Mouse (Mus musculus): Measurements from ENCODE around the gene Rnf181.

Rnf181 gene

DNA sequence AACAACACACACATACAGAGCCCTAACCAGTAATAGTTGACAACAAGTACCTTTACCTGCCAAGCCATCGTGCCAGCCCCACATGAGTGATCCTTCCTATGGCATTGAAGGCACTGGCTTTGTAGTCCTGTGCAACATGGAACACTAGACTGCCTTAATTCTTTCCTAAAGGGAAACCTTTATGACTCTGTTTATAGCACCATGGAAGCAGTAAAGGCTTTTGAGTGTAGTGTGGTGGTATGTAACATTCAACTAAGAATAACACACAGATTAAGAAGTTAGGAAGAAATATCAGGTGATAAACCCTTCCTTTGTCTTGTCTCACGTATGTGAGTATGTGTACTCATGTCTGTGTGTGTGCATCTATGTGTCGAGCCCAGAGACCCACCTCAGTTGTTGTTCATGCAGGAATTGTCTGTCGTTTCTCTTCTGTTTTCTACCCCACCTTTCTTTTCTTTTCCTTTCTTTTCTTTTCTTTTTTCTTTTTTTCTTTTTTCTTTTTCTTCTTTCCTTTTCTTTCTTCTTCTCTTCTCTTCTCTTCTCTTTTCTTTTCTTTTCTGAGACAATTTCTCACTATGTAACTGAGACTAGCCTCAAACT, at the start of gene Rnf181:
Rnf181 (minus strand) TSS at position 113 of the 600 bp plus-strand sequence.
- in situ Hi-C loops (cut with MboI; ENCODE audit: low sequenced_read_pairs) = no loop called here

DNA sequence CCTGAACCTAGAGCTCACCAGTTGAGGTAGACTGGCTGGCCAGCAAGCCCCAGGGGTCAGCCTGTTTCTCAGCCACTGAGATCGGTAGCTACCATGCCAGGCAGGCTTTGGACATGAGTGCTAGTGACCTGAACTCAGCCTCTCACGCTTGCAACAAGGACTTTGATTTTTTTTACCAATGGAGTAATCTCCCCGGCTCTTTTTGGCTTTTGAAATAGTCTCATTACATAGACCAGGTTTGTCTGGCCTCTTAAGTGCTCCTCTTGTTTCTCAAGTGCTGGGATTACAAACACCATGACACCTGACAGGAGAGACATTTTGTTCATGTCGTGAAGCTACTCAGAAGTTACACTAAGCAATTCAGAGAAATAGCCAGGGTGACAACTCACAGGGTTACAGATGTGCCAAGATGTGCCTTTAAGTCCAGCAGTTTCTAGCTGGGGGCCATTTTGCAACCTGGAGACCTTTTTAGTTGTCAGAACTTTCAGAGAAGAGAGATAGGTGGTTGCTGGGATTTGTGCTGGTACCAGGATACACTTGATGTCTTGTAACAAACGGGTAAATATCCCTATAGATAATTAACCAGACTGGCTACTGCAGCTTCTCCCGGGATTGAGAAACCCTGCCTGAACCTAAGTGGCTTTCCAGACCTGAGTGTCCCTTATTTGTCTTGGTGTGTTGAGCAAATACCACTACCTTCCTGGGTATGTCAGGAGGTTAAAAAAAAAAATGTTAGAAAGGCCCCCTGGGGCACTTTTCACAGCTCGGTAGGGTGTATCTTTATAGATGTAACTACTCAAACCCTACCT, 49.4 kb upstream of the Rnf181 start:
- in situ Hi-C loops (cut with MboI; ENCODE audit: low sequenced_read_pairs) = no loop called here

DNA sequence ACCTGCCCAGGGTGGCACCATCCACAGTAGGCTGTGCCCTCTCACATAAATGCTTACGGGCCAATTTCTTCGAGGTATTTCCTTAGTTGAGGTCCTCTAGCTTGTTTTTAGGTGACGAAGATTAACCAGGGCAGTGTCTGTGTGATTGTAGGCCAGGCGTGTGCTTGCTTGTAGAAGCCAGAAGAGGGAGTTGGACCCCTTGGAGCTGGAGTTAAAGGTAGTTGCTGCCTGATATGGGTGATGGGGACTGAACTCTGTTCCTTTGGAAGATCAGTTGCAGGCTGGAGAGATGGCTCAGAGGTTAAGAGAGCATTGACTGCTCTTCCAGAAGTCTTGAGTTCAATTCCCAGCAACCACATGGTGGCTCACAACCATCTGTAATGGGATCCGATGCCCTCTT, 48.4 kb upstream of the Rnf181 start:
- in situ Hi-C loops (cut with MboI; ENCODE audit: low sequenced_read_pairs) = no loop called here

DNA sequence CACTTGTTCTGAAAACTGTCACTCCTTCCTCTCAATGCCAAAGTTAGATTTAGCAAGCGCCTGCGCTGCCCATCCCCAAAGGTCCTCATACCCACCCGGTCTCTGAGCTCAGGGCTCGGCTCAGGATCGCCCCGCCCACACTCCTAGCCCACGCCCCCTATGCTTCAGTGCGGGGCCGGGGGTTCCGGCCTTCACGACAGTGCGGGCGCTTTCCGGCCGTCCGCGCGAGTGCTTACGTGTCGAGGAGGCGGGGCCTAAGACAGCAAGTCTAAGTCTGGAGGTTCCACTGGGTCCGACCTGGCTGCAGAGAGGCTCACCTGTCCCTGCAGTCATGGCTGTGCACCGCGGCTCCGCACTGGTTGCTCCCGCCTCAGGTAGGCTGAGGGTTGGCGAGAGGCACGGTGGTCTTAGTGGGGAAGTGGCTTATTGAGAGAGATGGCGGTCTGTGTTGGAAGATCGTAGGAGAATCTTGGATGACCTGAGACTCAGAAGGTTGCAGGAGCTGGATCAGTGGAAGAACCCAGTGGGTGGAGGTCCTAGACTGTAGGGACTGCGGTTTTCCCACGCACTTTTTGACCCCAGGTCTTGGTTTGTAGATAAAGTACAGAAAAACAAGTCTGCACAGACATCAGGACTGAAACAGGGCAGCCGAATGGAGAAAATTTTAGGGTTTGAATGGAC, 47.5 kb upstream of the Rnf181 start, which contains the start of gene Ggcx:
Ggcx (plus strand) TSS at position 233 of the 681 bp plus-strand sequence.
- in situ Hi-C loops (cut with MboI; ENCODE audit: low sequenced_read_pairs) = no loop called here

DNA sequence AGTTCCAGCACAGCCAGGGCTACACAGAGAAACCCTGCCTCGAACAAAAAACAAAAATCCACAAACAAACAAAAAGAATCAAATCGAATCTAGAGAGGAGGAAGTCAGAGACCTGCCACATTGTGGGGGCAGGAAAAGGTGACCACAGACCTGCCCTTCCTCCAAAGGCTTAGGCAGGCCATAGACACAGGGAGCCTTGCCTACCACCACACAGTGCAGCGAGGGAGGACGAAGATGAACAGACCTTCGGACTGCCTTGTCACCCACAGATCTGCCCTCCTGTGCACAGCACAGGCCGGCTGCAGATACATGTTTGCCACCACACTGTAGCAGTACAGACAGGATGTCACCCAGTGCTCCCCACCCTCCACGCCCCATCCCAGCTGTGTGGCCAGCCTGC, 43.8 kb upstream of the Rnf181 start:
- in situ Hi-C loops (cut with MboI; ENCODE audit: low sequenced_read_pairs) = no loop called here

DNA sequence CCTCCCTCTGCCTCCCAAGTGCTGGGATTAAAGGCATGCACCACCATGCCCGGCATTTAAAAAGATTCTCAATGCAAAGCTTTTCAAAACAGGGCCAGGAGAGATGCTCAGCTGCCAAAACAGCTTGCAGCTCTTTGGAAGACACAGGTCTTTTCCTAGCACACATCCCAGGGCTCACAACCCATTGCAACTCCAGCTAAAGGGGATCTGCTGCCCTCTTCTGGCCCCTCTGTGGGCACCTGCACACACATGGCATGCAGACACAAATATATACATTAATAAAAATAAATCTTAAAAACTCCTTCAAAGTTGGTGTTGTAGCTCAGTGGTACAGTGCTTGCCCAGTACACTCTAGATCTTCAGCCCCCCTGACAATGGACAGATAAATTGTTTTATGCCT, 43.2 kb upstream of the Rnf181 start:
- in situ Hi-C loops (cut with MboI; ENCODE audit: low sequenced_read_pairs) = no loop called here

DNA sequence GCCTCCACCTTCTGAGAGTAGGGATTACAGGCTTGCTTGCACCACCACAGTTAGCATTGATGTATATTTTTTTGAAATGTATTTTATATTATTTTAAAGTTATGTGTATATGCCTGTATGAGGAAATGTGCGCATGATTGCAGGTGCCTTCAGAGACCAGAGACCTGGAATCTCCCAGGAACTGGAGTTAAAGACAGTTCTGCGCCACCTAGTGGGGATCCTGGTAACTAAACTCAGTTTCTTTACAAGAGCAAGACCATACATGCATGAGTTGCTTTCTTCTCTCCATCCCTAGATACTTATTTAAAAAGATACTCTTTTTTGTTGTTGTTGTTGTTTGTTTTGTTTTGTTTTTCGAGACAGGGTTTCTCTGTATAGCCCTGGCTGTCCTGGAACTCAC, 42.8 kb upstream of the Rnf181 start:
- in situ Hi-C loops (cut with MboI; ENCODE audit: low sequenced_read_pairs) = no loop called here

DNA sequence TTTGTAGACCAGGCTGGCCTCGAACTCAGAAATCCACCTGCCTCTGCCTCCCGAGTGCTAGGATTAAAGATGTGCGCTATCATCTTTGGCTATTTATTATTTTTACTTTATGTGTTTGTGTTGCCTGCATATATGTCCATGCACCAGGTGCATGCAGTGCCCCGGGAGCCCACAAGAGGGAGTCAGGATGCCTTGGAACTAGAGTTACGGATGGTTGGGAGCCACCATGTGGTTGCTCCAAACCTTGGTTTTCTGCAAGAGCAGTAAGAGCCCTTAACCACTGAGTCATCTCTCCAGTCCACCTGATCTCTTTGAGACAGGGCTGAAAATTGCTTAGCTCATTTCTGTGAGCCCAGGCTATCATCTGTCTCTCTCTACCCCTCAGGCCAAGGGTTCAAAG, 40.4 kb upstream of the Rnf181 start:
- in situ Hi-C loops (cut with MboI; ENCODE audit: low sequenced_read_pairs) = no loop called here

DNA sequence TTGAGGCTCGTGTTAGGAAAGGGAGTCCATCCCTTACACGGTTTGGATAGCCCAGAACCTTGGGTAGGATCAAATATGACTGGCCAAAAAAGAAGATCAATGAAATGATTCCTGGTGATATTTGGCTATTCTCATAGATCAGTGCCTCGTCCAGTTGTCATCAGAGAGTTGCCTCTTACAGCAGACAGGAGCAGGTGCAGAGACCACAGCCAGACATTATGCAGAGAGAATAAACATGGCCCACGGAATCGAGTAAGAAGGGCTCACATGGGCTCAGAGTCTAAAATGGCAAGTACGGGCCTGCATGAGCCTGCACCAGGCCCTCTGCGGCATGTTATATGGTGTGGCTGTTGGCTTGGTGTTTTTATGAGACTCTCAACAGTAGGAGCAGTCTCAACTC, 38.6 kb upstream of the Rnf181 start:
- in situ Hi-C loops (cut with MboI; ENCODE audit: low sequenced_read_pairs) = no loop called here

DNA sequence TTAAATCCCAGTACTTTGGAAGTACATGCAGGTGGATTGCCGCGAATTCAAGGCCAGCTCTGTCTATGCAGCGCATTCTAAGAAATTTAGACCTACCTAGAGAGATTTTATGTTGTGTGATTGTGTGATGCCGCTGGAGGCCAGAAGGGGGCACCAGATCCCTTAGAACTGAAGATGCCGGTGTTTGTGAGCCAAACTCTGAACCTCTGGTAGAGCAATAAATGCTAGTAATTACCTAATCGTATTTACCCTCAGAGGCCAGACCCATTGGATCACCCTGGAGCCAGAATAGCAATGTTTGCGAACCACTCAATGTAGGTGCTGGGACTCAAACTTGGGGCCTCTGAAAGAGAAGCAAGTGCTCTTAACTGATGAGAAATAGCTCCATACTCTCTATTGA, 35.1 kb upstream of the Rnf181 start:
- in situ Hi-C loops (cut with MboI; ENCODE audit: low sequenced_read_pairs) = no loop called here

DNA sequence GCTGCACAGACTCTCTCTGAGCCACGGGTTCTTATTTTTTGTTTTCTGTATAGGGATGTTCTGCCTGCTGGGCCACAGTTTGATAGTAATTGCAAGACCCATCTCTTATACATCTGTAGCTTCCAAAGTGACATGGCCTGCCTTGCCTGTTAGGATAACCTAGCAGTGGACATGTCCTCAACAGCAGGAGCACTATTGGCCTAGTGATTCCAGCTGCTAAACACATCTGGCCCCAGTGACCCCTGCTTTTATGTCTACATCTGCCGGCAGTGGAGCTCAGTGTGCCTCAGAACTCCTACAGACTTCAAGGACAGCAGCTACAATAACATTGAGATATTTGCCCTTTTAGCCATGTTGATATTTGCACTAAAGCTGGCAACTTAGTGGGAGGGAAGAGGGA, 33.2 kb upstream of the Rnf181 start:
- in situ Hi-C loops (cut with MboI; ENCODE audit: low sequenced_read_pairs) = no loop called here

DNA sequence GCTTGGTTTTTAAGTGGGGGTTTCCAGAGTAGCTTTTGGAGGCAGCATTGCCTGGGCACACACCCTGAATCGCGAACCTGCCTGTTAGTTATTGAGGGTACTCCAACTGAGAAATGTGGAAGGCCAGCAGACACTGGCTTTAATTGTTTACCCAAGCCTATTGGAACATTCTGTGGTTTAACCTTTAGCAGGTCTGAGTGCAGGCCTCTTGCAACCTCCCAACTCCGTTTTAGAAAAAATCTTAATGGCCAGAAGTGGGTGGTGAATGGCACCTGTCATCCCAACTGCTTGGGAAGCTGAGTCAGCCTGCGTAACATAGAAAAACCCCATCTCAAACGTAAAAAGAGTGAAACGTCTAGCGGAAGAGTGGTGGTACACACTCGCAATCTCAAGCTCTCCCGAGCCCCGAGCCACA, 30.1 kb upstream of the Rnf181 start:
- in situ Hi-C loops (cut with MboI; ENCODE audit: low sequenced_read_pairs) = no loop called here

DNA sequence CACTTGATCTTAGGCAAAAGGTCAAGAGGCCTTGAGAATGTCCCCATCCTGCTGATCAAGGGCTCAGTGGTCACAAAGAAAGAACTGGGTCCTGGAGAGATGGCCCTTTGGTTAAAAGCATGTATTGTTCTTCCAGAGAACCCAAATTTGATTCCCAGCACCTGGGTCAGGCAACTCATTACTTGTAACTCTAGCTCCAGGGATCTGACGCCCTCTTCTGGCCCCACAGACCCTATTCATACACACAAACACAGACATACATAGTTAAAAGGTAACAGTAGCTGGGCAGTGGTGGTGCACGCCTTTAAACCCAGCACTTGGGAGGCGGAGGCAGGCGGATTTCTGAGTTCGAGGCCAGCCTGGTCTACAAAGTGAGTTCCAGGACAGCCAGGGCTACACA, 25.6 kb upstream of the Rnf181 start:
- in situ Hi-C loops (cut with MboI; ENCODE audit: low sequenced_read_pairs) = no loop called here

DNA sequence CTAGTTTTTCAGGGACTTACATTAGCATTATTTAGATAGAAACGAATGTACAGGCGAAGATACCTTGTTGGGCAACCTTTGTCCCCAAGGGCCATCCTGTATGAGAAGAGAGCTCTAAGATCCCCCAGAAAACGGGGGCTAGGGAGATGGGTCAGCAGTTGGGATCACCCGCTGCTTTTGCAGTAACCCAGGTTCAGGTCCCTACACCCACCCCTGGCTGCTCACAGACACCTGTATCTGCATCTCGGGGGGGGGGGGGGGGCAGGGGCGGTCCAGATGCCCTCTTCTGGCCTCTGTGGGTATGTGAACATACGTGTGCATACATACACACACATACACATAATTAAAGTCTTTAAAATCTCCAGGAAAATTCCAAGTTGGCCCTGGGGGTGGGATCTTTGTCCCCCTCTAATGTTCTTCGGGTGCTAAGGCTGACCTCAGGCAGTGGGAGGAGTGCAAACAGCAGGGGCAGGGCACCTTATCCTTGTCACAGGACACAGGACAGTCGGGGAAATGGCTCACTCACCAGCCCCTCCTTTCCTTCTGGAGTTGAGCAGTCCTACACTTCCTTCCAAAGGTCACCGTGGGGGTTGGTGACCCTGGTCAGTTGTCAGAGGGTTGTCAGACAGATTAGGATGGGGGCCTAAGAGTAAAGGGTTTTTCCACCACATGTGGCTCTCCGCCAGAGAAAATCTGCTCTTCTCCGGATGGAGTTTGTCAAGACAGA, 24.2 kb upstream of the Rnf181 start:
- in situ Hi-C loops (cut with MboI; ENCODE audit: low sequenced_read_pairs) = no loop called here

DNA sequence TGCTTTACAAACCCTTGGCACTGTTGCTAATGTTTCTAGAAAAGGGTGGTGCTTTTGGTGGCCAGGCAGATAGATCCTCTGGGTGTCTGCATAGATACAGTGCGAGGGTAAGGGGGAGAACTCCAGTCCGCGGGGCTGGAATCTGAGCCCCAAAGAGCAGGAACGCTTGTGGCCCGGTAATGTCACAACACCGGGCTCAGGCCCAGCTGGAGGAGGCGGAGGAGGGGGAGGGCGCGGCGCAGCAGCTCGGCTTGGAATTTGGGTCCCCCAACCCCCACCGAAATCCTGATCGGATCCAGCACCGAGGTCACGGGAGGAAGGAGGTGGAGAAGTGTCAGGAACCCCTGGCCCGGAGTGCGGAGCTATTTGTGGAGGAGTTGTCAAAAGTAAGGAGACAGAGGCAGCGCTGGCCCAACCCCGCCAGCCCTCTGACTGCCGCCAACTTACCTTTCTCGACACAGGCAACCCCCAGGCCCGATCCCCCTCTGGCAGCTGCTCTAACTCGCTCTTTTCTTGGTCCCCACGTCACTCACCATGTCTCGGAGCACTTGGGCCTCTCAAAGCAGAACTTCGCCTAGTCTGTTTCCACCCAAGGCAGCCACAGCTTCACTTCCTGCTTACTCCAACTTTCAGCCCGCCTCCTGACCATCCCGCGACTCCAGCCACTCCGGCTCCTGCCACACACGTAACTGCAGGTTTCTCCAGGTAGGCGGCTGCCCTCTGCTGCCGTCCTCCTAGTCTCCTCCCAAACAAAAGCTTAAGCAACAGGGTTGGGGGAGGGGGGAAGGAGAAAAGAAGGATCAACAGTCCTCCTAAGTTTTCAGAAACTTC, 23.4 kb upstream of the Rnf181 start, which contains the start of gene Vamp8:
Vamp8 (minus strand) TSS at position 763 of the 831 bp plus-strand sequence.
- in situ Hi-C loops (cut with MboI; ENCODE audit: low sequenced_read_pairs) = no loop called here

DNA sequence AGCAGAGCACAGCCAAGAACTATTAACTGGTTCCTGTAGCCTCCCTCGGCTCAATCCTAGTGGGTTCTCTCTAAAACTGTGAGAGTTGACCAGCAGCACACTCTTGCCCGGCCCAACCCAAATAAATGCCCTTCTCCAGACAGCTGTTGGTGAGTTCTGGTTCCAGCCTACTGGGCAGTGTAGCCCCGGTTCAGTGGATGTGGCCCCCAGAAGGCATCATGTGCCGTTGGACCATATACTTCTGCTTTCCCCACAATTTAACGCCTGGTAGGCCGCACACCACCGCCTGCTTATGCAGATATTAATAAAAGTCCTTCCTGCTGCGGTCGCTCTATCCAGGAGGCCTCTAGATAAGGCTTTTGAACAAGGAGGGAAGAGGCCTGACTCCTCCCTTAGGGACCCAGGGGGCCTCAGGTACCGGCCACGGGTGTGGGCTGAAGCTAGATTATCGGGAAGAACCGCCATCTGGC, 22.8 kb upstream of the Rnf181 start:
- in situ Hi-C loops (cut with MboI; ENCODE audit: low sequenced_read_pairs) = no loop called here

DNA sequence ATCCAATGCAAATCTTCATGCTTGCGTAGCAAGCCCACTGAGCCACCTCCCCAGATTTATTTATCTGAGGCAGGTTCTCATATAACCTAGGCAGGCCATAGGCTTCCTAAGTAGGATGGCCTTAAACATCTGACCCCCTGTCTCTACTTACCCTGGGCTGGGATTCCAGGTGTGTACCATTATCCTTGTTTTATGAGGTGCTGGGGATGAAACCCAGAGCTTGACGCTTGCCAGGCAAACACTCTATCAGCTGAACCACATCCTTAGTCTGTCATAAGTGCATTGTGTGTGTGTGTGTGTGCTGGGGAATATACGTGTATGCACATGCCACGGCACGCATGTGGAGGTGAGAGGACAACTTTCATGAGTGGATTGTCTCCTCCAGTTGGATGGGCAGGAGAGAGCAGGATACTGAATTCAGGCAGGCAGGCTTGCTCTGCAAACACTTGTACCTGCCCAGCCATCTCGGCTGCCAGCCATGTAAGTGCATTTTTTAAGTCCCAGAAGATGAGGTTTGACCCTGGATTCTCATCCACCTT, 22.1 kb upstream of the Rnf181 start:
- in situ Hi-C loops (cut with MboI; ENCODE audit: low sequenced_read_pairs) = no loop called here

DNA sequence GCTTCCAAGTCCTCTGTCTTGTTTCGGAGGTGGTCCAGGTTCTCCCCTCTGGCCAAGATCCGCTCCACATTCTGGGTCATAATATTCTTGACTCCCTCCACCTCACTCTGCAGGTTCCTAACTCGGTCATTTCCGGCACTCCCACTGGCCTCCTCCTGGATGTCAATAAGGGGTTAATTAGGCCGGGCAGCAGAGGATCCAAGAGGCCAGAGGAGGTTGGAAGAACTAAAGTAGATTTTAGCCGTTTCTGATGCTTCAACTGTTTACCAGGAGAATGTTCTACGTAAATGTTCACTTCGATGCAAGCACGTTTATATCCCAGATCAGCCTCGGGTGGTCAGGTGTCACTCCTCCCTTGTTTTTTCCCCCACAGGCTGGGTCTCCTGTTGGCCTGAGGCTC, 21.5 kb upstream of the Rnf181 start:
- in situ Hi-C loops (cut with MboI; ENCODE audit: low sequenced_read_pairs) = no loop called here

DNA sequence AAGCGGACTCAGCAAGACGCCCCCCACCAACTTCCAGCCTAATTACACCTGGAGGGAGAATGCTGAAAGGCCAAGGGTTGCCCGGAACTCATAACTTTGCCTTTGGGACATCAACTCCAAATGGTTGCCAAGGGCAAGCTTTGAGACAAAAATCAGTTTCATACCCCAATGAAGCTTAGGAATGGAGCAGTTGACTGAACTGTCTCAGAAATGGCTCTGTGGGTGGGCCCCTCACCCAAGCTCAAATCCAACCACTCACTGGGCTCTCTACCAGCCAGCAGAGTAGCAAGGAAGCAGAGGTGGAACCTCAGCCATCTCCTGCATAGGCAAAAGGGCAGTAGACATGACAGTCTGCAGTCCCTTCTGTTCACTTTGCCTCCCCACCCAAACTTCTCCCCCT, 21.1 kb upstream of the Rnf181 start:
- in situ Hi-C loops (cut with MboI; ENCODE audit: low sequenced_read_pairs) = no loop called here

DNA sequence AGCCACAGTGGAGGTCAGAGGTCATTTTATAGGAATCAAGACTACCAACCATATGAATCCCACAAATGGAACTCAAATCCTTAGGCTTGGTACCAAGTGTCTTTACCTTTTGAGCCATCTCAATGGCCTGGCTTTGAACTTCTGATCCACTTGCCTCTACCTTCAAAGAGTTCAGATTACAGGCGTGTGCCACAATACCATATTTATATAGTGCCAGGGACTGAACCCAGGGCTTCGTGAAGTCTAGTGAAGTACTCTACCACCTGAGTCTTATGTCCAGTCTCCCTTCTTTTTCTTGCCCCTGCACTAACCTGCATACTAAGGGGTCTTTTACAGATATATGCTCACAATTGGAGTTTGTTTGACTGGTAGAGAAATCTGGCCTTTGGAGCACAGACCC, 19.8 kb upstream of the Rnf181 start:
- in situ Hi-C loops (cut with MboI; ENCODE audit: low sequenced_read_pairs) = no loop called here

Data from CH12F3 (cell line).